Mouse (Mus musculus) stomach, postnatal 0 days (tissue): ENCODE data around the gene Acoxl.

Source experiments
- CTCF ChIP-seq: IDR thresholded peaks from 2 replicates; pipeline ENCODE4 v1.5.1; 2016; ENCODE audit warnings: antibody characterized with exemption, low read depth, mild to moderate bottlenecking, moderate library complexity
- EP300 ChIP-seq: optimal IDR thresholded peaks from 2 replicates; pipeline ENCODE3; 2016; ENCODE audit warnings: antibody characterized with exemption

GRCm38 (mm10) chr2:128090283-128090885 is 251.7 kb downstream of the Acoxl start:
- TF ChIP-seq CTCF: no peak
- TF ChIP-seq EP300: no peak
